Mouse (Mus musculus) lung, adult 2 months (tissue): ENCODE results near the gene Hkdc1. TPM values are rescaled to one million over a fixed set of nuclear protein-coding genes. Genes with fewer than 3 reads are reported as not detected.
A peak's percentile ranks its signal among the peaks of the same experiment; 100 is the strongest.
"Not testable (repeated sequence)": the region's sequence is repeated elsewhere in the genome, so short reads cannot be mapped to it uniquely, and the experiment has no call there.

Experiments
- DNase-seq: peaks from one replicate; pipeline ENCODE4 v3.0.0; 2022
- H3K4me1 ChIP-seq: fragments of 200-500 bp; 2 replicates; pipeline ENCODE4 v1.6.1; 2011; ENCODE audit warnings: low read length; ENCODE audit not compliant: control insufficient read depth, insufficient read depth
- H3K4me3 ChIP-seq: fragments of 200-500 bp; replicated peaks from 2 replicates; pipeline ENCODE3; 2011; ENCODE audit warnings: low read depth, mild to moderate bottlenecking, control low read depth, low read length; ENCODE audit errors: extremely low read depth
- CTCF ChIP-seq: fragments of 200-500 bp; IDR thresholded peaks from 2 replicates; pipeline ENCODE4 v1.5.1; 2011; ENCODE audit warnings: mild to moderate bottlenecking, low read length, control low read depth; ENCODE audit not compliant: insufficient read depth
- POLR2A ChIP-seq: fragments of 200-500 bp; IDR thresholded peaks from 2 replicates; pipeline ENCODE4 v1.6.1; 2011; ENCODE audit warnings: low read depth, mild to moderate bottlenecking, control low read depth, low read length, borderline replicate concordance; ENCODE audit errors: extremely low read depth
- WGBS: fragments of 180-500 bp; shearing (Covaris S2); methylation state at CpG from one replicate; pipeline ENCODE4 v1.1.7; 2018; 5-methylcytosine and 5-hydroxymethylcytosine counted together
- polyA plus RNA-seq: library from polyadenylated mRNA; depleted of rRNA; stranded (reverse); fragments of >200 nt; gene quantifications from 2 replicates; pipeline ENCODE4 v1.2.3, GENCODE M21; 2012; rRNA removed

The Hkdc1 gene
- polyA plus RNA-seq = 4.7 TPM in 2 replicates

- H3K4me3 ChIP-seq = no peak within 1 kb of the TSS
- 49% methylated on average over 15 of the region's 15 CpGs for WGBS
- TF ChIP-seq CTCF (no peak), POLR2A (no peak)
- DNase-seq = peak; percentile 28
- no peaks in the 10 kb centered on the region for H3K4me1 ChIP-seq
Observed at GRCm38 (mm10) chr10:62422255-62422654, at the start of gene Hkdc1. Hkdc1 (minus strand) TSS chr10:62422491.

GRCm38 (mm10) chr10:62471105-62471504 lies 48.8 kb upstream of the Hkdc1 start:
- 54% methylated on average over 5 of the region's 5 CpGs for WGBS
- TF ChIP-seq CTCF (no peak), POLR2A (no peak)
- Histone ChIP-seq H3K4me3 (no peak overlapping the region), H3K4me1 (peaks cover 2% of the 10 kb centered on the region)
- no peak for DNase-seq

DNA sequence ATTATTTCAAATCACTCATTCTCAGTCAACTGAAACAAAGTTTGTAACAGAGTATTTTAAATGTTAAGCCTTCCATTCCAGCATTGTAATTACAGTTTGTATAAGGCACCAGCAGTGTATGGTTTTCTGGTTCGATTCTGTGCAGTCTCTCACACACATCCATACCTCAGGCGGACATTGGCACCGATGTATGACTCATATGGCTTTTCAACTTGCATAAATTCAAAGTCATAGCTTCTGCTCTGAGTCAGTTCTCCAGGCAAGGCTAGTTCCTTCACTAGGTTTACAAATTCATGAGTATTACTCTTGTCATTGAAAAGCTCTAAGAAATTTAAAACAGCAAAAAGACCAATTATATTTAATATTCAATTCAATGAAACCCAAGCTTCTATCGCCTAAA lies 47.4 kb upstream of the Hkdc1 start:
- no peak for DNase-seq
- H3K4me3 ChIP-seq = no peak overlapping the region
- H3K4me1 ChIP-seq = peaks cover 2% of the 10 kb centered on the region
- 91% methylated on average over 4 of the region's 4 CpGs for WGBS
- TF ChIP-seq CTCF (no peak), POLR2A (no peak)

- TF ChIP-seq CTCF (no peak), POLR2A (no peak)
- H3K4me1 ChIP-seq = no peaks in the 10 kb centered on the region
- H3K4me3 ChIP-seq = no peak overlapping the region
- DNase-seq = no peak
Observed at GRCm38 (mm10) chr10:62461321-62461720, 39.0 kb upstream of the Hkdc1 start.

DNA sequence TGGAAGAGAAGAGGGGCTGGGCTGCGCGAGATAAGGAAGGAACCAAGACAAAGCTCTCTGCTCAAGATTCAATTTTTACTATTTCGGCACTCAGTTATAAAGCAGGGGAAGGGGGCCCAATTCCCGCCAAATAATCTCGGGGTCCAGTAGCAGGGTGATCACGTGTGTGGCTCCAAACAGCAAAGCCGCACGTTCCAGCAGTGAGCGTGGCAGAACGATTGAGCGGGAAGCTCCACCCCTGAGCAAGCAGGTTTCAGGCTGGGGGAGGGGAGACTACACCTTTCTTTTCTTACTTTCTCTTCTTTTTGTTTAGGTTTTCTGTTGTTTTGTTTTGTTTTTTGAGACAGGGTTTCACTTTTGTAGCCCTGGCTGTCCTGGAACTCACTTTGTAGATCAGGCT lies 29.7 kb upstream of the Hkdc1 start:
- H3K4me3 ChIP-seq, DNase-seq, H3K4me1 ChIP-seq: not testable (repeated sequence)
- WGBS = 69% methylated on average over 11 of the region's 11 CpGs

DNA sequence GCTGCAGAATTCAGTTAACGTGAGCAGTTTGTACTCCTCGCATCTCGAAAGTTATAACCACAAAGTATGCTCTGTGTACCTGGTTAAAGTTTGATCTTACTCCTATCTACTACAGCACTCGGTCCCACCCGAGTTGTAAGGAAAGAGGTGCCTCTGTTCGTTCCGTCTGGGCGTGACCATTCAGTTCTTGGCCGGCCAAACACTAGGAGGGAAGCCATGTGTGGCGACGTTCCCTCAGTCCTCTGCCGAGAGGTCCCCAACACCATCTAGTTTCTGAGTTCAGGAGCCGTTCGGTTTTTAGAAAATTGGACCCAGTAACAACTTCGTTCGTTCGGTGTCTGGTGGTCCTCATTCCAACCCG lies 28.0 kb upstream of the Hkdc1 start:
- 35% methylated on average over 18 of the region's 18 CpGs for WGBS

DNA sequence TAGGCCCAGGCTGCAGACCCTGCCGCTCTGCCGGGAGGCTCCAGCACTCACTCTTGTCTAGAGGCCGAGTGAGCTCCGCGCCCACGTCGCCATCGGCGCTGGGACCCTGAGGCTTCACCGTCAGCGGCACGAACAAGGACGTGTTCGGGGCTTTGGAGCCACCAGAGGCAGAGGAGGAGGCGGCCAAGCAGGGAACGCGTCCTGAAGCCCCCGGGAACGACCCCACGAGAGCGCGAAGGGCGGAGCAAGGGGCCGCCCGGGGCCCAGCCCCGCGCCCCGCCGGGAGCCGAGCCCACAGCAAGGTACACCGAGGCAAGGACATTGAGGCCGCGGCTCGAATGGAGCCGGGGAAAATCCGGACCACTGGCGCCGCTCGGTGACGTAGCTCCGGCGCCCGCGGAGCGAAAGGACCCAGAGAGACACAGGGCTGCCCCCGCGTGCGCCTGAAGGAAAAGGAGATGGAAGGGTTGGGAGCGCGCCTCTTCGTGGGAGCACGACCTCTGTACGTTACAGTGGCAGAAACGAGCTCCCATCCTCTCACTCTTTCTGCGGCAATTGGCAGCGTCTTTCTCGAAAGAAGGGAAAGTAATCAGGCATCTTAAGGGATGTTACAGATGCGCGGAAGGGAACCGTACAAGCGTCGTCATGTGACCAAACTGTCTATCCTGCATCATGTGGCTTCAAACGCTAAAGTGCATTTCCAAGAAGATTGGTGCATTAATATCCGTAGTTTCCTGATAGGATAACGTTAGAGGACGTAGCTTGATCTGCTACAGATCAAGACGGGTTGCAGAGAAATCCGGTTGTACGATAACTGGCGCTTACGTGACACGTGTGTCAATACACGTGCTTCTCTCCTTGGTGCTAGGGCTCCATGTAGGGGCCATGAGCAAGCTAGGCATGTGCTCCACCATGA lies 27.3 kb upstream of the Hkdc1 start, which contains the start of the genes 4930507D05Rik and Supv3l1:
TSS of gene 4930507D05Rik (plus strand) at position 126 of the 916 bp plus-strand sequence.
TSS of gene Supv3l1 (minus strand) at position 375 of the 916 bp plus-strand sequence.
- under 1% methylated on average over 73 of the region's 73 CpGs for WGBS
- Histone ChIP-seq H3K4me1 (peaks cover 8% of the 10 kb centered on the region), H3K4me3 (peak within 1 kb of the TSS; percentile 100)
- peak; percentile 95 for DNase-seq
- no peak for TF ChIP-seq CTCF
- TF ChIP-seq POLR2A = peak; percentile 54; the same call in 1 of the 2 replicates

More for the DNA sequence above, 28.0 kb upstream of the Hkdc1 start:
- peaks cover 8% of the 10 kb centered on the region for H3K4me1 ChIP-seq
- TF ChIP-seq POLR2A (no peak), CTCF (no peak)
- DNase-seq = no peak
- H3K4me3 ChIP-seq = peak overlapping the region; percentile 100

GRCm38 (mm10) chr10:62430427-62430826 lies 8.1 kb upstream of the Hkdc1 start:
- WGBS = 74% methylated on average over 5 of the region's 5 CpGs
- Histone ChIP-seq H3K4me3 (no peak overlapping the region), H3K4me1 (no peaks in the 10 kb centered on the region)
- no peak for DNase-seq
- no peak for TF ChIP-seq CTCF

GRCm38 (mm10) chr10:62425081-62425871 lies 3.0 kb upstream of the Hkdc1 start:
- no peaks in the 10 kb centered on the region for H3K4me1 ChIP-seq
- no peak for DNase-seq
- WGBS = 49% methylated on average over 9 of the region's 9 CpGs
- TF ChIP-seq CTCF = no peak
- no peak overlapping the region for H3K4me3 ChIP-seq
